Mouse (Mus musculus) spleen, adult 2 months (tissue): Measurements from ENCODE around the gene Tmem39b. TPM values are rescaled to one million over a fixed set of nuclear protein-coding genes. Genes with fewer than 3 reads are reported as not detected.
A peak's percentile ranks its signal among the peaks of the same experiment; 100 is the strongest.
"Not testable (repeated sequence)": the region's sequence is repeated elsewhere in the genome, so short reads cannot be mapped to it uniquely, and the experiment has no call there.

Experiments
- DNase-seq, 2 experiments: peaks; one replicate each; pipeline versions ENCODE4 v3.0.0 to v3.0.0-alpha.2; 2012 to 2021; ENCODE audit warnings: low spot score in 2 of 2, low read depth in 1 of 2
- H3K27ac ChIP-seq: fragments of 200-500 bp; 2 replicates; pipeline ENCODE4 v1.5.1; 2012; ENCODE audit warnings: low read length, inconsistent platforms; ENCODE audit not compliant: insufficient read depth
- H3K27me3 ChIP-seq: fragments of 200-500 bp; 2 replicates; pipeline ENCODE4 v1.6.1; 2012; ENCODE audit warnings: mild to moderate bottlenecking, moderate library complexity, low read length, inconsistent platforms; ENCODE audit not compliant: control insufficient read depth, insufficient read depth
- H3K36me3 ChIP-seq: fragments of 200-500 bp; 2 replicates; pipeline ENCODE4 v1.6.1; 2012; ENCODE audit warnings: mild to moderate bottlenecking, low read length, inconsistent platforms; ENCODE audit not compliant: control insufficient read depth, insufficient read depth
- H3K4me1 ChIP-seq: fragments of 200-500 bp; 2 replicates; pipeline ENCODE4 v1.6.1; 2011; ENCODE audit warnings: inconsistent platforms; ENCODE audit not compliant: control insufficient read depth, insufficient read depth, insufficient read length
- H3K4me3 ChIP-seq: fragments of 200-500 bp; 2 replicates; pipeline ENCODE4 v1.5.1; 2011; ENCODE audit warnings: mild to moderate bottlenecking, inconsistent platforms; ENCODE audit not compliant: insufficient read depth, insufficient read length; ENCODE audit errors: extremely low read depth
- CTCF ChIP-seq: fragments of 200-500 bp; IDR thresholded peaks from 2 replicates; pipeline ENCODE4 v1.5.1; 2011; ENCODE audit warnings: mild to moderate bottlenecking, inconsistent platforms; ENCODE audit not compliant: insufficient read depth, insufficient read length, insufficient replicate concordance; ENCODE audit errors: extremely low read depth
- POLR2A ChIP-seq: fragments of 200-500 bp; IDR thresholded peaks from 2 replicates; pipeline ENCODE4 v1.6.1; 2011; ENCODE audit warnings: low read depth, low read length, inconsistent platforms
- WGBS: fragments of 180-500 bp; shearing (Covaris S2); methylation state at CpG from one replicate; pipeline ENCODE4 v1.1.7; 2018; 5-methylcytosine and 5-hydroxymethylcytosine counted together
- polyA plus RNA-seq: library from polyadenylated mRNA; depleted of rRNA; stranded (reverse); fragments of >200 nt; gene quantifications from 2 replicates; pipeline ENCODE4 v1.2.3, GENCODE M21; 2012

Tmem39b gene
- polyA plus RNA-seq, 1 experiment, result 28.4 TPM

- peak in 1 of 2 experiments; percentile 19 for DNase-seq
- H3K4me3 ChIP-seq, result peak overlapping the region; percentile 99
- H3K4me1 ChIP-seq, result peaks cover 6% of the 10 kb centered on the region
- peak overlapping the region; percentile 99 for H3K27ac ChIP-seq
- WGBS, result under 1% methylated on average over 62 of the region's 62 CpGs
- H3K36me3 ChIP-seq, result no peaks in the 10 kb centered on the region; the same call in 1 of the 2 replicates
- H3K27me3 ChIP-seq, result no peaks in the 10 kb centered on the region
- no peak for TF ChIP-seq CTCF
- TF ChIP-seq POLR2A, result no peak
Observed at GRCm38 (mm10) chr4:129741251-129741973, 44.8 kb upstream of the Tmem39b start.

- H3K36me3 ChIP-seq, result peaks cover 1% of the 10 kb centered on the region; the same call in 1 of the 2 replicates
- no peaks in the 10 kb centered on the region for H3K27me3 ChIP-seq
- H3K27ac ChIP-seq, result no peak overlapping the region
- DNase-seq, result no peak
- TF ChIP-seq CTCF (no peak), POLR2A (no peak)
- H3K4me3 ChIP-seq, result no peak overlapping the region
- H3K4me1 ChIP-seq, result peaks cover 6% of the 10 kb centered on the region
- WGBS, result 60% methylated on average over 4 of the region's 4 CpGs
Observed at GRCm38 (mm10) chr4:129739111-129739645, 42.5 kb upstream of the Tmem39b start.

- WGBS, result 62% methylated on average over 1 of the region's 1 CpGs
- no peak for DNase-seq
- TF ChIP-seq POLR2A (no peak), CTCF (no peak)
- H3K27ac ChIP-seq, result no peak overlapping the region
- H3K4me3 ChIP-seq, result no peak overlapping the region
- H3K4me1 ChIP-seq, result peaks cover 7% of the 10 kb centered on the region
- peaks cover 1% of the 10 kb centered on the region; the same call in 1 of the 2 replicates for H3K36me3 ChIP-seq
- H3K27me3 ChIP-seq, result no peaks in the 10 kb centered on the region
Observed at GRCm38 (mm10) chr4:129736173-129736572, 39.5 kb upstream of the Tmem39b start.

- not testable (repeated sequence) for H3K4me1 ChIP-seq, H3K27ac ChIP-seq, H3K36me3 ChIP-seq, H3K27me3 ChIP-seq, DNase-seq, H3K4me3 ChIP-seq
- 90% methylated on average over 4 of the region's 4 CpGs for WGBS
Observed at GRCm38 (mm10) chr4:129735485-129735884, 38.8 kb upstream of the Tmem39b start.

GRCm38 (mm10) chr4:129731423-129731822 lies 34.8 kb upstream of the Tmem39b start:
- no peak overlapping the region for H3K4me3 ChIP-seq
- H3K36me3 ChIP-seq, result peaks cover 11% of the 10 kb centered on the region
- WGBS, result 34% methylated on average over 5 of the region's 5 CpGs
- H3K27me3 ChIP-seq, result no peaks in the 10 kb centered on the region
- no peak for DNase-seq
- TF ChIP-seq POLR2A, result no peak
- no peak for TF ChIP-seq CTCF
- H3K4me1 ChIP-seq, result peaks cover 5% of the 10 kb centered on the region
- H3K27ac ChIP-seq, result no peak overlapping the region

- no peaks in the 10 kb centered on the region for H3K27me3 ChIP-seq
- H3K4me3 ChIP-seq, result no peak overlapping the region
- 92% methylated on average over 9 of the region's 9 CpGs for WGBS
- H3K4me1 ChIP-seq, result no peaks in the 10 kb centered on the region
- DNase-seq, result no peak
- H3K27ac ChIP-seq, result no peak overlapping the region
- no peak for TF ChIP-seq CTCF
- no peak for TF ChIP-seq POLR2A
- H3K36me3 ChIP-seq, result peaks cover 53% of the 10 kb centered on the region
Observed at GRCm38 (mm10) chr4:129716310-129716709, 19.7 kb upstream of the Tmem39b start.

- DNase-seq, result no peak
- H3K4me3 ChIP-seq, result no peak overlapping the region
- H3K4me1 ChIP-seq, result no peaks in the 10 kb centered on the region
- no peak overlapping the region for H3K27ac ChIP-seq
- 93% methylated on average over 8 of the region's 8 CpGs for WGBS
- H3K36me3 ChIP-seq, result peaks cover 44% of the 10 kb centered on the region
- no peak for TF ChIP-seq CTCF
- TF ChIP-seq POLR2A, result no peak
- no peaks in the 10 kb centered on the region for H3K27me3 ChIP-seq
Observed at GRCm38 (mm10) chr4:129709486-129710129, 13.0 kb upstream of the Tmem39b start.
